Mouse (Mus musculus) c-Kit-negative CD71-positive TER-119-positive erythroid progenitor cells, embryonic 14.5 days (primary cell): ENCODE results near the gene Abhd10.

ENCODE experiments used
- DNase-seq: peaks from one replicate; pipeline ENCODE4 v3.0.0-alpha.2; 2013; ENCODE audit warnings: low read depth, low spot score

Gene Abhd10

GRCm38 (mm10) chr16:45724742-45725102 is 18.0 kb downstream of the Abhd10 start:
- DNase-seq, result no peak

- no peak for DNase-seq
Measured at GRCm38 (mm10) chr16:45724061-45724741, 18.6 kb downstream of the Abhd10 start, which contains the start of gene Tagln3. TSS of gene Tagln3 (minus strand) at chr16:45724608.

- DNase-seq, result no peak
Measured at GRCm38 (mm10) chr16:45723172-45723901, 19.4 kb downstream of the Abhd10 start.

- DNase-seq, result no peak
Measured at GRCm38 (mm10) chr16:45722460-45722951, 20.2 kb downstream of the Abhd10 start.

DNA sequence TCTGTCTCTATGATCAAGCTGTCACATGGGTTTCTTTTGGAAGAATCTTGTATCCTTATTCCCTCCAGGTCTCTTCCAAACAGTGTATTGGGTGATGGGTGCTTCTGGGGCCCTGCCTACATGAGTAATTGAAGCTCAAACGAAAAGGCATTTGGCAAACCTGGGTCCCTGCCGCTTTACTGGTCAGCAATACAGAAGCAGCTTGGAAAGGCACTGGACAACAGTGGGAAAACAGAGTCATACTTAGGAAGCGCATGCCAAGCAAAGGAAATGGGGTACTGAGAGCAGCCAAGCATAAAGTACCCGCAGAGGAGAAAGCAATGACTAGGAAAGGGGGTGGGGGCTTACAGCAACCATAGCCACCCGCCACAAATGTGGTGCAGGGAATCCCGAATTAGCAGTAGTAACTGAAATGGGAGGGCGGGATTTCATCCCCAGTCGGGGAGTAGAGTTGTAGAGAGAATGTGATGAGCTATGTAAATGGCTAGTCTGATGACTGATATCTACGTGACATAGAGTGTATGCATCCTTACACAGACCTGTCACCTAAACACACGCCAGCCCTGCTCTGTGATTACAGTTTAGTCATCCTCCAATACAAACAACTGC is 22.6 kb downstream of the Abhd10 start:
- DNase-seq, result no peak

DNA sequence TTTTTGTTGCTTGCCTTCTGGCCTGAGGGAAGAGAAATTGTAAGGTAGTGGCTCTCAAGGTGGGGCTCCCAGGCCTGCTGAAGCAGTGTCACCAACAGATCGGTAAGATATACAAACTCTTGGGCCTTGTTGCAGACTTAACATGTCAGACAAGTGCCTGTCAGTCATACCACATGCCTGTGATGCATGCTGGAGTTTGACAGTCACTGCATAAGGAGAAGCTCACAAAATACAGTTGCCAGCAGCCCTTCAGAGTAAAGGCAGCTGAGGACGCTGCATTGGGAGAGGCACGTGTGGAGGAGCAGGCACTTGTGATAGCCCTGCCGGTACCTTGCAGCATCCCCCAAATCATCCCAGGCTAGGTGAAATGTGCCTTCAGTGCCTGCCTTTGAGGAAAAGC is 24.5 kb downstream of the Abhd10 start:
- no peak for DNase-seq

GRCm38 (mm10) chr16:45714489-45715150 is 28.1 kb downstream of the Abhd10 start:
- DNase-seq, result no peak

GRCm38 (mm10) chr16:45713878-45714277 is 28.9 kb downstream of the Abhd10 start:
- DNase-seq, result no peak

- no peak for DNase-seq
Measured at GRCm38 (mm10) chr16:45713261-45713660, 29.5 kb downstream of the Abhd10 start.

DNA sequence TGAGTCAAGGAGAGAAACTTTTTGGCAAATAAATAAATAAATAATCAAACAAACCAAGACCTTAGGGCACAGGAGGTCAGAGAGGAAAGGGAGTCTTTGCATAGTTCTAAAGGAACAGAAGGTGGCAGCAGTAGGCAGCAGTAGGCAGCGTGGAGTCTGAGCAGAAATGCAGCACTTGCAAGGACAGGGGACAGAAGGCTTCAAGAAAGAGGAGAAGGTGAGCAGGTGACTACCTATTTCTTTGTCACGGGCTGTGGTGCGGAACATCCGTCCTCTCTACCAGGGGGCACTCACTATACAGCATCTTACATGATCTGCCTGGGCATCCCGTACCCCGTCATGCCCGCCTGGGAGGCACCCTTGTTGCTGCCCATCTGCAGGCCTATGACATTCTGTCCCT is 31.5 kb downstream of the Abhd10 start:
- no peak for DNase-seq

GRCm38 (mm10) chr16:45699301-45699700 is 43.5 kb downstream of the Abhd10 start:
- no peak for DNase-seq

DNA sequence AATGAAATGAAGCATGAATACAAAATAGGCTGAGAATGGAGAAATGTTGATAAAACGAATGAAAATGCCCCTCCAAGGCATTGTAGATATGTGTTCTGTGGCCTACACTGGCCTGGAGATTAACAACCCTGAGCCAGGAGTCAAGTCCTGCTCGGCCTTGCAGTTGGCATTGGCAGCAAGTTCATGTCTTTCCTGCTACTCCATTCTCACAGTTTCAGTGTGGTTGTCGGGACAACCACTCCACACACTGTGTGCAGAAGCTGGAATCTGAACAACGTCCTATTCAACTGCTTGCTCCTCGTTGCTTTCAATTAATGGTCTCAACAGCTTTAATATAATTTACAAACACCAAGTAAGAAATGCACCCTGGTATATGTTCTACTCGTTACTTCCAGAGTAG is 44.8 kb downstream of the Abhd10 start:
- no peak for DNase-seq

GRCm38 (mm10) chr16:45695445-45696160 is 47.2 kb downstream of the Abhd10 start:
- no peak for DNase-seq

DNA sequence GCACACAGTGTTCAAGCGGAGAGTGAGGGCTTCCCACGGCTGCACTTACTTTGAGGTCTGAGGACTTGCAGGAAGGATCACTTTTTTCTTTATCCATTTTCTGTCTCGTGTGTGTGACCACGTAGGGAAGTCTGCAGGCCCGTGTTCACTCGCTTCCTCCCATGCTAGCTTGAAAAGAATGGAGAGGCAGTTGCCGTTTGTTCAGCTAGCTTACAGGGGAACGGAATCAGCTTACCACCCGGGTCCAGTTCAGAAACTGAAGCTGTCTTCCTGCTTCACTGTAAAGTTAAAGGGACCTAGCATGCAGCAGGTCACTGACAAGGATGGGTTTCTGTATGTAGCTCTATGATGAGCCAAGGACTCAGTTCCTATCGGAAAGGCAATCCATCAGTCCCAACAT is 49.2 kb downstream of the Abhd10 start, which contains the start of gene Tmprss7:
Tmprss7 (minus strand) TSS at position 101 of the 400 bp plus-strand sequence.
- DNase-seq, result no peak

DNA sequence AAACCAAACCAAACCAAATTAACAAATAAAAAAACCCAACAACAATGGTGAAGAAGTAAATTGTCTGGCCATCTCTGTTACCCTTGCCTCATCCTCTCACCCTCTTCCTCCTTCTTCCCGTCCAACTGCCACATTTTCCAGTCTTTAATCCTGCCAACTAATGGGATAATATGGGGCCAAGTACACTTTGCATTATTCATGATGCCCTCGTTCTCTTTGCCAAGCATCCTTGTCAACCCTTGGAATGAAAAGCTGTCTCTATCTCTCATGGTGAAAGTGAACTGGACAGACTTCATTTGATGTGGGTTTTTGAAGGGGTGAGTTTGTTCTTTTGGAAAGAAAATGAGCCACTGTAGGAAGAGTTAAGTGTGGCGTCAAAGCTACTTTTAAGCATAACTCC is 49.9 kb downstream of the Abhd10 start:
- no peak for DNase-seq

DNA sequence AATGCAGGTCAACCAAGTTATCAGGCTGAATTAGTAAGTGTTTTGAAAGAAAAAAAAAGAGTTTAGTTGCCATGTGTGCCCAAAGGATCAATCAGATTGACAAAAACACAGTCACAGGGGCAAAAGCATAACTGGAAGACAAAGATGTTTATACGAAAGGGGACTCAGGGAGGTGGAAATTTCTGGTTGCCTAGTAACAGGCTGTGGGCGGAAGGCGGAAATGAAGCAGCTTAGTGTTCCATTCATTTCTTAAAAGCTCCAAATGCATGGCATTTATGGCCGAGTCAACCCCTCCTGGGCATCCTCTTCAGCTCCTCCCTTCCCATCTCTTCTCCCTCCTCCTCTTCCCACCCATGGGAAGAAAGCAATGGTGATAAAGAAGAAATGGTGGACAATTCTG is 52.6 kb downstream of the Abhd10 start:
- DNase-seq, result no peak

DNA sequence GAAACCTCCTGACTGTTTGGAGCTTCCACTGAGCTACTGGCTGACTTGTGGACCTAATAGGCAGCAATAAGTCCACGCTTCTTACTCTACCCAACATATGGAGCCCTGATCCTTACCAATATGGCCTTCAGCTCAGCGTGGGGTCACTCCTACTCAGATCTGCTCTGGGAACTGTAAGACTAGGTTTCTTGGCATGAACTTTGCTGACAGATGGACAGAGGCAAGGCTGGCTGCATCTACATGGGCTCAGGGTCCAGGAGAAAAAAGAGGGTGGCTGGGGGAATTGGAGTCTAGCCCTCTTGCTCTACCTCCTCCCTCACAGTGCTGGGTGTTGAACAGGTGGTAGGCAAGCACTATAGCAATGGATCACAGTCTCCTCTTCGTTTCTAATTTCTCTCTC is 55.9 kb downstream of the Abhd10 start:
- DNase-seq, result no peak

GRCm38 (mm10) chr16:45685295-45685694 is 57.5 kb downstream of the Abhd10 start:
- no peak for DNase-seq

DNA sequence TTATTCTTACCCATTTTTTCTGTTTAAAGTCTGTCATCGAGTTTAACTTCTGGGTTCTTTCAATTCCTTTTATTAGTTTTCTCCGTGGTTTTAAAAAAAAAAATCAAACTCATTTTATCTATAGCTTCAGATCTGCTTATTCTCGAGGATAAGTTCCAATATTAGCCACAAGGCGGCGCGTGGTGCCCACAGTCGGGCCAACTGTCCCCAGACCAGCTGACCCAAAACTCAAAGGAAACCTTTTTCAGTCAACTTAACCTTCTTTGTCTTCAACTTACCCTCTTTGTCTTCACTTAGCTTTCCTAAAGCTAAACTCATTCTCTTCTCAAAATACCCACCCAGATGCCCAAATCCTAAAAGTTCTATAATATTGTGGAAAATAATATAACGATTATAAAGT is 57.9 kb downstream of the Abhd10 start:
- DNase-seq, result no peak
